Mouse (Mus musculus) C2C12 (cell line): ENCODE results near the gene Baz2b.

ENCODE experiments used
- CTCF ChIP-seq: IDR thresholded peaks from one replicate; pipeline ENCODE4 v1.5.1; 2011; ENCODE audit not compliant: control insufficient read depth, insufficient read depth, insufficient read length
- MAX ChIP-seq: IDR thresholded peaks from one replicate; pipeline ENCODE4 v1.6.1; 2011; ENCODE audit warnings: mild to moderate bottlenecking, control low read depth
- USF1 ChIP-seq: IDR thresholded peaks from one replicate; pipeline ENCODE4 v1.6.1; 2011; ENCODE audit warnings: low read depth, mild to moderate bottlenecking, control low read depth, moderate library complexity

DNA sequence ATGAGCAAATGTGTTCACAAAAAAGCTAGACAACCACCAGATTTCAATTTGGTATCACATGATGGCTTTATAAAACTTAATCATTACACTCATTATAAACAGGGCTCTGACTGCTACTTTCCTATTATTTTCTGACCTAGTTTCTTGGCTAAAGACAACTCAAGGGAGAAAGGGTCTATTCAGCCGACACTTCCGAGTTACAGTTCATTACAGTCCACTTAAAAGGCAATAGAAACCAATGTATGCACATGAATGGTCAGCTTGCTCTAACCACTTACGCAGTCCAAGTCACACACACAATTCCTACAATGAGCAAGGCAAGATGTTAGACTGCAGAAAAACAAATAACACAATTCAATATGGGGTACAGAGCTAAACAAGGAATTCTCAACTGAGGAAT lies 141.2 kb downstream of the Baz2b start:
- TF ChIP-seq MAX, result no peak
- no peak for TF ChIP-seq CTCF
- no peak for TF ChIP-seq USF1
